Comparison of ENCODE assay signal across 9 mouse cellular contexts in the genomic region with DNA sequence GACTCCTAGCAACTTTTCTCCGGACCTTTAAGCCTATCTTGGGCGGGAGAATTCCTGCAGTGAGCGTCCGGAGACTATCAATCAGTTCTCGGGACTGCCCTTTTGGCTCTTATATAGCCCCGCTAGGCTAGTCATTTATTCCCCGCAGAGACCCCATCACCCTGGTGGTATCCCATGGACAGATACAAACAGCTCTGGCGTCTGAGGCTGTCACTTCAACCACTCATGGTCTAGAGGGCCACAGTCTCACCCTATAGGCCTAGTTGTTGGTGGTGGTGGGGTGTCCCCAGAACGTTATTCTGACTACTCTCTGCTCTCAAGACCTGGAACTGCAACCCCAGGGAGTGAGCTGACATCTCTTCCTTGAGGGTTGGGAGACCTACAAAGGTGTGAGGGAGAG. TPM values are rescaled to one million over a fixed set of nuclear protein-coding genes. Genes with fewer than 3 reads are reported as not detected.
DNase-seq lines count a peak whose midpoint lies in the region; ATAC-seq and TF ChIP-seq lines count a peak whose summit lies in the region.
"Had no signal": no experiment of that assay in that cellular context is flagged by ENCODE, and none has a peak within 500 bp of the region (broad histone marks: within the 10 kb centered on the region; RNA-seq: fewer than 3 reads in every experiment).

No protein-coding gene starts in this region.

- peak; percentile 43 for DNase-seq in cerebellum, adult 11-12 months
- DNase-seq in cerebellum, postnatal 10 days, result no peak
- no peak for DNase-seq in lung, embryonic 14.5 days
- DNase-seq in lung, postnatal 25 days (ENCODE audit: low spot score), result no peak
- DNase-seq in limb, embryonic 14.5 days (ENCODE audit: low spot score), result no peak
- no peak for DNase-seq in thymus, postnatal 0 days (ENCODE audit: low spot score)
- no peak for DNase-seq in thymus, postnatal 36 days
- DNase-seq: kidney, adult 8-10 months had no signal

- no peaks in the 10 kb centered on the region for H3K9me3 ChIP-seq in lung, embryonic 14.5 days (ENCODE audit: low read depth, low read length)
- no peaks in the 10 kb centered on the region for H3K9me3 ChIP-seq in limb, embryonic 14.5 days (ENCODE audit: control insufficient read depth, low read length)
- no peaks in the 10 kb centered on the region for H3K9me3 ChIP-seq in stomach, embryonic 15.5 days

- no peak overlapping the region for H3K27ac ChIP-seq in lung, embryonic 14.5 days (ENCODE audit: low read depth)
- no peak overlapping the region for H3K27ac ChIP-seq in limb, embryonic 14.5 days (replicated peaks; ENCODE audit: low read depth, low read length)
- no peak overlapping the region for H3K27ac ChIP-seq in stomach, embryonic 15.5 days

- H3K9ac ChIP-seq in lung, embryonic 14.5 days, result 0 out of 2 replicates have a peak overlapping the region, but pooled peaks have one; percentile 43
- H3K9ac ChIP-seq in limb, embryonic 14.5 days (ENCODE audit: low read depth, low read length, severe bottlenecking), result peak overlapping the region; percentile 50; the same call in 1 of the 2 replicates
- H3K9ac ChIP-seq in stomach, embryonic 15.5 days, result no peak overlapping the region

- no peak for TF ChIP-seq CTCF in lung, embryonic 14.5 days (IDR thresholded peaks at IDR 0.05; ENCODE audit: low read depth)

- TF ChIP-seq POLR2A in limb, embryonic 14.5 days (IDR thresholded peaks at IDR 0.05; ENCODE audit: borderline replicate concordance, extremely low read depth, insufficient read depth, insufficient read length), result no peak

- no peak for ATAC-seq in lung, embryonic 14.5 days (ENCODE audit: insufficient read depth)
- ATAC-seq in limb, embryonic 14.5 days (ENCODE audit: low FRiP score, low read depth), result no peak
- no peak for ATAC-seq in stomach, embryonic 15.5 days (ENCODE audit: insufficient read depth, low FRiP score, low read depth)

- H3K27me3 ChIP-seq in lung, embryonic 14.5 days (ENCODE audit: insufficient read depth, low read length), result peaks cover 81% of the 10 kb centered on the region
- H3K27me3 ChIP-seq in limb, embryonic 14.5 days (ENCODE audit: control insufficient read depth, insufficient read depth, low read length), result peaks cover 76% of the 10 kb centered on the region
- peaks cover 67% of the 10 kb centered on the region for H3K27me3 ChIP-seq in stomach, embryonic 15.5 days (replicated peaks)

- peak overlapping the region; percentile 82; the same call in 1 of the 2 replicates for H3K4me2 ChIP-seq in lung, embryonic 14.5 days
- peak overlapping the region; percentile 74 for H3K4me2 ChIP-seq in limb, embryonic 14.5 days (replicated peaks; ENCODE audit: low read depth, low read length, severe bottlenecking)
- H3K4me2 ChIP-seq in stomach, embryonic 15.5 days, result peak overlapping the region; percentile 97

- H3K4me1 ChIP-seq in lung, embryonic 14.5 days (ENCODE audit: insufficient read depth), result peaks cover 4% of the 10 kb centered on the region; the same call in 1 of the 2 replicates
- H3K4me1 ChIP-seq in limb, embryonic 14.5 days (ENCODE audit: control insufficient read depth, insufficient read depth, low read length), result peaks cover 5% of the 10 kb centered on the region; the same call in 1 of the 2 replicates
- peaks cover 16% of the 10 kb centered on the region for H3K4me1 ChIP-seq in stomach, embryonic 15.5 days

- peak overlapping the region; percentile 45 for H3K4me3 ChIP-seq in lung, embryonic 14.5 days (ENCODE audit: low read depth, low read length)
- peak overlapping the region; percentile 41 for H3K4me3 ChIP-seq in limb, embryonic 14.5 days (replicated peaks; ENCODE audit: low read length)
- H3K4me3 ChIP-seq in stomach, embryonic 15.5 days (replicated peaks), result peak overlapping the region; percentile 52

- WGBS in lung, embryonic 14.5 days, result 5% methylated on average over 9 of the region's 9 CpGs
- WGBS in limb, embryonic 14.5 days, result 8% methylated on average over 9 of the region's 9 CpGs
- WGBS in stomach, embryonic 15.5 days, result 12% methylated on average over 9 of the region's 9 CpGs

- no peaks in the 10 kb centered on the region for H3K36me3 ChIP-seq in lung, embryonic 14.5 days (ENCODE audit: insufficient read depth)
- H3K36me3 ChIP-seq in limb, embryonic 14.5 days (ENCODE audit: control insufficient read depth, insufficient read depth, low read length), result no peaks in the 10 kb centered on the region
- H3K36me3 ChIP-seq in stomach, embryonic 15.5 days, result no peaks in the 10 kb centered on the region

RNA-seq across cellular contexts. Expression of gene Ppp1r1b, which starts 1.1 kb away (rescaled TPM):
- polyA plus RNA-seq in lung, embryonic 14.5 days (2014; fragmentation: Nextera tagmentation; extraction: Ambion mirVana), result 0.53 and 1.3 TPM in 2 replicates
- polyA plus RNA-seq in limb, embryonic 14.5 days (2012; rRNA removed), result 3.5 and 3.6 TPM in 2 replicates
- polyA plus RNA-seq in limb, embryonic 14.5 days (2014; fragmentation: Nextera tagmentation; extraction: Ambion mirVana), result 2.9 and 3.6 TPM in 2 replicates
- 20.2 and 21.5 TPM in 2 replicates for polyA plus RNA-seq in stomach, embryonic 15.5 days (2015; fragmentation: Nextera tagmentation; extraction: Ambion mirVana)
- 2.7 and 3.1 TPM in 2 replicates for polyA plus RNA-seq in thymus, postnatal 0 days (2015; fragmentation: Nextera tagmentation; extraction: Ambion mirVana)

RNA-seq across cellular contexts. Expression of gene Stard3, which starts 8.9 kb away (rescaled TPM):
- polyA plus RNA-seq in lung, embryonic 14.5 days (2014; fragmentation: Nextera tagmentation; extraction: Ambion mirVana), result 38.2 and 42.7 TPM in 2 replicates
- 78.2 and 116 TPM in 2 replicates for polyA plus RNA-seq in limb, embryonic 14.5 days (2012; rRNA removed)
- 36.9 and 42.6 TPM in 2 replicates for polyA plus RNA-seq in limb, embryonic 14.5 days (2014; fragmentation: Nextera tagmentation; extraction: Ambion mirVana)
- 41.1 and 46.4 TPM in 2 replicates for polyA plus RNA-seq in stomach, embryonic 15.5 days (2015; fragmentation: Nextera tagmentation; extraction: Ambion mirVana)
- polyA plus RNA-seq in thymus, postnatal 0 days (2015; fragmentation: Nextera tagmentation; extraction: Ambion mirVana), result 49.5 and 51.8 TPM in 2 replicates

RNA-seq across cellular contexts. Expression of gene Neurod2, which starts 19.9 kb away (rescaled TPM):
- polyA plus RNA-seq in lung, embryonic 14.5 days (2014; fragmentation: Nextera tagmentation; extraction: Ambion mirVana), result not detected in 2 replicates
- 0.14 and 0.52 TPM in 2 replicates for polyA plus RNA-seq in limb, embryonic 14.5 days (2012; rRNA removed)
- polyA plus RNA-seq in limb, embryonic 14.5 days (2014; fragmentation: Nextera tagmentation; extraction: Ambion mirVana), result not detected in 2 replicates
- 0.09 and 0.18 TPM in 2 replicates for polyA plus RNA-seq in stomach, embryonic 15.5 days (2015; fragmentation: Nextera tagmentation; extraction: Ambion mirVana)
- not detected in 2 replicates for polyA plus RNA-seq in thymus, postnatal 0 days (2015; fragmentation: Nextera tagmentation; extraction: Ambion mirVana)

RNA-seq across cellular contexts. Expression of gene Tcap, which starts 34.3 kb away (rescaled TPM):
- polyA plus RNA-seq in lung, embryonic 14.5 days (2014; fragmentation: Nextera tagmentation; extraction: Ambion mirVana), result 3.8 TPM in 1 of 2 replicates, not detected in the other
- 12.3 and 13.2 TPM in 2 replicates for polyA plus RNA-seq in limb, embryonic 14.5 days (2012; rRNA removed)
- polyA plus RNA-seq in limb, embryonic 14.5 days (2014; fragmentation: Nextera tagmentation; extraction: Ambion mirVana), result 10.9 and 18.1 TPM in 2 replicates
- polyA plus RNA-seq in stomach, embryonic 15.5 days (2015; fragmentation: Nextera tagmentation; extraction: Ambion mirVana), result 0.23 and 0.43 TPM in 2 replicates
- polyA plus RNA-seq in thymus, postnatal 0 days (2015; fragmentation: Nextera tagmentation; extraction: Ambion mirVana), result 0.22 TPM in 1 of 2 replicates, not detected in the other

RNA-seq across cellular contexts. Expression of gene Pnmt, which starts 36.9 kb away (rescaled TPM):
- not detected in 2 replicates for polyA plus RNA-seq in lung, embryonic 14.5 days (2014; fragmentation: Nextera tagmentation; extraction: Ambion mirVana)
- 1.4 and 2.2 TPM in 2 replicates for polyA plus RNA-seq in limb, embryonic 14.5 days (2012; rRNA removed)
- polyA plus RNA-seq in limb, embryonic 14.5 days (2014; fragmentation: Nextera tagmentation; extraction: Ambion mirVana), result 0.51 and 1.3 TPM in 2 replicates
- 0.22 TPM in 1 of 2 replicates, not detected in the other for polyA plus RNA-seq in stomach, embryonic 15.5 days (2015; fragmentation: Nextera tagmentation; extraction: Ambion mirVana)
- polyA plus RNA-seq in thymus, postnatal 0 days (2015; fragmentation: Nextera tagmentation; extraction: Ambion mirVana), result 0.94 and 1.0 TPM in 2 replicates
